Mouse (Mus musculus): Measurements from ENCODE around the gene Hsfy2.

Gene Hsfy2

DNA sequence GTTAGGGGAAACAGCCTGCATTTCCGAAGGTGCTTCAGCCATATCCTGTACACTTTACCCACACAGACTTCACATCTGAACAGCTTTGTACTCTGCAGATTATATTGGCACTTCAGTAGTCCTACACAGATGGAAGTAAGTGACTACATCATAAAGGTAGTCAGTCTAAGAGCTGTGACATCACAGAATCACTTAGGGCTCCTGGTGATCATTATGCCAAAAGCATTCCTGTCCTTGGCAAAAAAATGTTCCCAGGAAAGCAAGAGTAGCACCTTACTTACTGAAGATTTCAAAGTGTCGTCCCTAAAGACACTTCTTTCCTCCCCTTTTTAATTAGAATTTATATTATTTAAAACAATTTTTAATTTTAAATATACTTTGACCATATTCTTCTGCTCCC is at the start of gene Hsfy2:
Gene Hsfy2 (minus strand): TSS at position 101 of the 400 bp plus-strand sequence.
- DNase-seq: no peak

GRCm38 (mm10) chr1:56685053-56685557 is 47.9 kb upstream of the Hsfy2 start:
- no peak for DNase-seq

DNA sequence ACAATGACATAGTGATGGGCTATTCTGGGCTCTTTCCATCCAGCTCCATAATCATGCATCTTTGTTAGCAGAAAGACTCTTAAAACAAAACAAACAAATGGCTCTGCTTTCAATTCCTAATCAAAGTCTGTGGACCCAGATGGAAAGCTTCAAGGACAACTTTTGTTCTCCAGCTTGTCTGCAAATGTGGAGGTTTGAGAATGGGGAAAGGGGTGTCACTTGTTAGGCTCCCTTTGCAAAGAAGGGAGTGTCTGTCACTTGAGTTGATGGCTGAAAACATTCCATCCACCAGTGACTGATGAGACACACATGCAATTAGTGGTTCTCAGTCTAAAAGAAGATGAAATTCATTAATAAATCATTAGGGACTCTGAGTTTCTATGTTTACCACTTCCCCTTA is 47.3 kb upstream of the Hsfy2 start:
- no peak for DNase-seq

- DNase-seq: no peak
Measured at GRCm38 (mm10) chr1:56681258-56681657, 44.0 kb upstream of the Hsfy2 start.

GRCm38 (mm10) chr1:56675253-56675652 is 38.0 kb upstream of the Hsfy2 start:
- no peak for DNase-seq

DNA sequence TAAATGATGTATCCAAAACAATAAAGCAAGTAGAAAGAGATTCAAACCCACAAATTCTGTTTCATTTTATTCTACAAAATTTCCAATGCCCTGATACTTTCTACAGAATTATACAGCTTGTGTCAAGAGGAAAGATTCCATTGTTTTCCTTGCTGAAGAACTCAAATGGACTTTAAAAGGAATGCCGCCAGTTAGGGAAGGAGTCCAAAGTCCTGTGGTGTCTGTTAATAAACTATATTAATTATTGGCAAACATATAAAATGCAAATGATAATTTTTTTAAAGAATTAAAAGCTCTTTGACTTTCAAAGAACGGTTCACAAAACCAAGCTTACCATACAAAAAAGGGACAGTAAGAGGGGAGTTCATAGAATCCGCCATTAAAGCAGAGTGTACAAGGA is 37.4 kb upstream of the Hsfy2 start:
- DNase-seq: no peak

DNA sequence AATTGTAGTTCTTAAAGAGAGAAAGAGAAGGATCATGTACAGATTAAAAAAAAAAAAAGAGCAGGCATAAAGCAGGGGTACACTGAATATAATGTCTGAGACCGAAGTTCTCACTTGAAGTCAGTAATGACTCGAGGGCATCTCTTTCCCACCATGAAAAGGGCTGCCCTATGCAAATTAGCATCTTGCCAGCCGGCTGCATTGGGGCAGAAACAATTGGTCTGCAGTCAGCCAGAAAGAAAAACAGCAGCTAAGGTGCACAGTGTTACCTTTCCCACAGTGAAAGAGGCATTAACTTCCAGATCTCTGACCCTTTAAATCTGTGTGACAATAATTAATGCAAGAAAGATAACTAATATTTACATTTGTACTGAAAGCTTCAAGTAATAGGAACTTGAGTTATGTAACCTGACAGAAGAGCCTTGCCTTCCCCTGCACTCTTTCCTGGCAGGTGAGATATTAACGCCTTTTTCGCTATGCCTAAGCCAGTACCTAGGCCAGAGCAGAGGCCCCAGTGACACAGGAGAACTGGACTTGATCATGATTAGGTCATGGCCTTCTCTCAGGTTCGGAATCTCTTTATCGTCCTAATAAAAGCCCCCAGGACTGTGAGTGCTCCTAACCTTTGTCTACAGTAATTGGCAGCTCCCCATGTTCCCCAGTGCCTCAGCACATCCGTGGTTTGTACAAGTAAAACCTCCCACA is 34.2 kb upstream of the Hsfy2 start:
- DNase-seq: no peak

DNA sequence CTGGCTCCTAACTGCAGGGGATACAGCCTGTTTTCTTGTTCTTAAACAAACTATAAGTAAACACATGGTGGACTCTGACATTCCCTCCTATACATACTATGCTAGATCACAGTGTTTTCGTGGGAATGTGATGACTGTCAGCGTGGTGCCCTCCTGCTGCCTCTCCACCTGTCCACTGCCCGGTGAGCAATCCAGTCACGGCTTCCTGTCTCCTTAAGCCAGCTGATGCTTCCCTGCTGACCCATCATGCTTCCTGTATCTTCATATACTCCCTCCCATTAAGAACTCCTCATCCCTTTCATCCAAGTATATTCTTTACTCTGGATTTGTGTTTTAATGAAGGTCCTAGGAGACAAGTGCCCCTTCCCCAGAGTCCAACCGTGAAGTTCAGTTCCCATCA is 33.3 kb upstream of the Hsfy2 start:
- no peak for DNase-seq

- DNase-seq: no peak
Measured at GRCm38 (mm10) chr1:56664606-56665005, 27.4 kb upstream of the Hsfy2 start.

DNA sequence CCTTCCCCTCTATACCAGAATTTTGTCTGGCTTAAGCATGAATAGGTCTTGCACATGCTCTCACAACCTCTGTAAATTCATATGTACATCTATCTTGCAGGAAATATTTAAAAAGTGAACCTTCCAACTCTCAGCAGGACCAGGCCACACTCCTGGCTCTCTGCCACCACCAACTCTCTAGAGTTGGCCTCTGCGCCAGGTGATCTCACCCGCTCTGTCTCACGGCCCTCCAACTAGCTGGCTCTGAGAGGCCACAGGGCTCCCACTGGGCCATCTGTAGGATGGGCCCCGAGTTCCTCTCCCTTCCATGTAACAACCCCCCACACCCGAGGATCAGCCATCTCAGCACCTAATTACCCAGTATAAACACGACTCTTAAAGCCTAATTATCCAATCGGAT is 10.4 kb downstream of the Hsfy2 start:
- no peak for DNase-seq

DNA sequence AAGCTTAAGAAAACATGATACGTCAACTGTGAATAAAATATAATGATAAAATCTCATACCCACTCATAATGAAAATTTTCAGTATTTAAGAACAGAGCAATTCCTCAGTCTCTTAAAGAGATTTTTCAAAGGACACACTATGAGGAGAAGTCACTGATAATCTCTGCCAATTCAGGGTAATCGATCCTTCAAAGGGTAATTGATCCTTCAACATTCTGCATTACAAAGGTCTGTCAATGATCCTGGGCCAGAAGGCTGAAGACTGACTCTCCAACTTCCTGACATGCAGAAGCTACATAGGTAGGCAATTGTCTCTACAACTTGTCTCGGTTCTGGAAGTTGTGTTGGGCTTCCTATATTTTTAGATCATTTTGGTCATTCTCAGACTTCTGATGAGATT is 12.9 kb downstream of the Hsfy2 start:
- DNase-seq: no peak

- no peak for DNase-seq
Measured at GRCm38 (mm10) chr1:56612384-56612783, 24.9 kb downstream of the Hsfy2 start.

All from right cerebral cortex, postnatal 14 days (tissue).